Mouse (Mus musculus) midbrain, embryonic 13.5 days (tissue): Measurements from ENCODE around the gene Cyb5r4. TPM values are rescaled to one million over a fixed set of nuclear protein-coding genes. Genes with fewer than 3 reads are reported as not detected.

Experiments
- ATAC-seq: fragments of 200-750 bp; cut with Nextera tagmentation; 2 replicates; pipeline ENCODE4 v1.8.0; 2017; ENCODE audit warnings: mild to moderate bottlenecking, moderate TSS enrichment, moderate library complexity
- H3K27ac ChIP-seq: fragments of 300-500 bp; sonication (generic); 2 replicates; pipeline ENCODE4 v1.5.1; 2015; ENCODE audit warnings: inconsistent platforms, mild to moderate bottlenecking, moderate library complexity
- H3K27me3 ChIP-seq: fragments of 300-500 bp; sonication (generic); 2 replicates; pipeline ENCODE4 v1.6.1; 2015; ENCODE audit warnings: mild to moderate bottlenecking, inconsistent platforms
- H3K36me3 ChIP-seq: fragments of 300-500 bp; sonication (generic); 2 replicates; pipeline ENCODE4 v1.6.1; 2015; ENCODE audit warnings: mild to moderate bottlenecking, inconsistent platforms
- H3K4me1 ChIP-seq: fragments of 300-500 bp; sonication (generic); replicated peaks from 2 replicates; pipeline ENCODE4 v1.6.1; 2015; ENCODE audit warnings: inconsistent platforms
- H3K4me2 ChIP-seq: fragments of 300-500 bp; sonication (generic); replicated peaks from 2 replicates; pipeline ENCODE4 v1.6.1; 2015; ENCODE audit warnings: moderate library complexity, mild to moderate bottlenecking, inconsistent platforms
- H3K4me3 ChIP-seq: fragments of 300-500 bp; sonication (generic); replicated peaks from 2 replicates; pipeline ENCODE4 v1.5.1; 2015; ENCODE audit warnings: mild to moderate bottlenecking, inconsistent platforms
- H3K9ac ChIP-seq: fragments of 300-500 bp; sonication (generic); replicated peaks from 2 replicates; pipeline ENCODE4 v1.6.1; 2015; ENCODE audit warnings: mild to moderate bottlenecking, inconsistent platforms
- H3K9me3 ChIP-seq: fragments of 300-500 bp; sonication (generic); 2 replicates; pipeline ENCODE4 v1.6.1; 2016; ENCODE audit warnings: mild to moderate bottlenecking, inconsistent platforms
- WGBS: fragments of 180-500 bp; shearing (Covaris S2); methylation state at CpG from one replicate; pipeline ENCODE4 v1.1.7; 2015; 5-methylcytosine and 5-hydroxymethylcytosine counted together
- polyA plus RNA-seq: library from polyadenylated mRNA; unstranded; fragments of >200 nt; fragmentation: Nextera tagmentation; extraction: Ambion mirVana; gene quantifications from 2 replicates; pipeline ENCODE4 v1.2.1, GENCODE M21; 2015

Gene Cyb5r4
- polyA plus RNA-seq, 1 experiment from 2014 or later, result 87.4 TPM

GRCm38 (mm10) chr9:86991758-86992157, 30.1 kb upstream of the Cyb5r4 start:
- H3K27ac ChIP-seq, result no peak overlapping the region
- H3K27me3 ChIP-seq, result no peaks in the 10 kb centered on the region
- no peaks in the 10 kb centered on the region for H3K9me3 ChIP-seq
- H3K36me3 ChIP-seq, result no peaks in the 10 kb centered on the region
- ATAC-seq, result no peak
- no peak overlapping the region for H3K4me3 ChIP-seq
- WGBS, result 86% methylated on average over 8 of the region's 8 CpGs
- H3K4me1 ChIP-seq, result no peaks in the 10 kb centered on the region
- no peak overlapping the region for H3K4me2 ChIP-seq
- H3K9ac ChIP-seq, result no peak overlapping the region

GRCm38 (mm10) chr9:86997046-86997691, 24.6 kb upstream of the Cyb5r4 start:
- Histone ChIP-seq H3K9me3 (no peaks in the 10 kb centered on the region), H3K4me3 (no peak overlapping the region), H3K36me3 (no peaks in the 10 kb centered on the region), H3K4me2 (no peak overlapping the region), H3K4me1 (no peaks in the 10 kb centered on the region), H3K27ac (no peak overlapping the region), H3K27me3 (no peaks in the 10 kb centered on the region), H3K9ac (no peak overlapping the region)
- WGBS, result 58% methylated on average over 3 of the region's 3 CpGs
- no peak for ATAC-seq

- 81% methylated on average over 2 of the region's 2 CpGs for WGBS
Measured at GRCm38 (mm10) chr9:86999956-87000582, 21.7 kb upstream of the Cyb5r4 start.

GRCm38 (mm10) chr9:87004701-87005434, 16.9 kb upstream of the Cyb5r4 start:
- H3K4me2 ChIP-seq, result no peak overlapping the region
- H3K9me3 ChIP-seq, result no peaks in the 10 kb centered on the region
- no peaks in the 10 kb centered on the region for H3K27me3 ChIP-seq
- ATAC-seq, result no peak
- H3K9ac ChIP-seq, result no peak overlapping the region
- H3K27ac ChIP-seq, result no peak overlapping the region
- no peaks in the 10 kb centered on the region for H3K36me3 ChIP-seq
- 75% methylated on average over 6 of the region's 6 CpGs for WGBS
- no peak overlapping the region for H3K4me3 ChIP-seq
- H3K4me1 ChIP-seq, result no peaks in the 10 kb centered on the region

More at GRCm38 (mm10) chr9:86999956-87000582, 21.7 kb upstream of the Cyb5r4 start:
- Histone ChIP-seq H3K9ac (no peak overlapping the region), H3K36me3 (no peaks in the 10 kb centered on the region), H3K4me1 (no peaks in the 10 kb centered on the region), H3K4me3 (no peak overlapping the region), H3K27ac (no peak overlapping the region), H3K27me3 (no peaks in the 10 kb centered on the region), H3K9me3 (no peaks in the 10 kb centered on the region), H3K4me2 (no peak overlapping the region)
- ATAC-seq, result no peak

- H3K36me3 ChIP-seq, result no peaks in the 10 kb centered on the region
- H3K27me3 ChIP-seq, result no peaks in the 10 kb centered on the region
- ATAC-seq, result no peak
- H3K27ac ChIP-seq, result no peak overlapping the region
- H3K9me3 ChIP-seq, result no peaks in the 10 kb centered on the region
- H3K4me3 ChIP-seq, result no peak overlapping the region
- no peak overlapping the region for H3K4me2 ChIP-seq
- no peak overlapping the region for H3K9ac ChIP-seq
- WGBS, result 69% methylated on average over 5 of the region's 5 CpGs
- H3K4me1 ChIP-seq, result no peaks in the 10 kb centered on the region
Measured at GRCm38 (mm10) chr9:87005435-87005779, 16.4 kb upstream of the Cyb5r4 start.

GRCm38 (mm10) chr9:87008507-87008906, 13.3 kb upstream of the Cyb5r4 start:
- H3K4me1 ChIP-seq, result no peaks in the 10 kb centered on the region
- H3K9ac ChIP-seq, result no peak overlapping the region
- no peak overlapping the region for H3K27ac ChIP-seq
- no peak for ATAC-seq
- H3K9me3 ChIP-seq, result no peaks in the 10 kb centered on the region
- H3K36me3 ChIP-seq, result no peaks in the 10 kb centered on the region
- no peak overlapping the region for H3K4me2 ChIP-seq
- WGBS, result 80% methylated on average over 6 of the region's 6 CpGs
- H3K4me3 ChIP-seq, result no peak overlapping the region
- H3K27me3 ChIP-seq, result 0 out of 2 replicates have a peak, but pooled peaks cover 2% of the 10 kb centered on the region

- Histone ChIP-seq H3K4me1 (no peaks in the 10 kb centered on the region), H3K36me3 (no peaks in the 10 kb centered on the region), H3K9me3 (no peaks in the 10 kb centered on the region), H3K27me3 (peaks cover 4% of the 10 kb centered on the region), H3K9ac (no peak overlapping the region), H3K27ac (no peak overlapping the region), H3K4me3 (no peak overlapping the region), H3K4me2 (no peak overlapping the region)
- no peak for ATAC-seq
- WGBS, result 89% methylated on average over 1 of the region's 1 CpGs
Measured at GRCm38 (mm10) chr9:87008919-87009318, 12.9 kb upstream of the Cyb5r4 start.

GRCm38 (mm10) chr9:87015288-87015937, 6.4 kb upstream of the Cyb5r4 start, which contains the start of gene Ripply2:
Ripply2 (plus strand) TSS chr9:87015537.
- H3K4me2 ChIP-seq, result peak within 1 kb of the TSS; percentile 84
- no peaks in the 10 kb centered on the region for H3K36me3 ChIP-seq
- H3K9me3 ChIP-seq, result no peaks in the 10 kb centered on the region
- peak; percentile 91 for ATAC-seq
- peak within 1 kb of the TSS; percentile 78 for H3K9ac ChIP-seq
- WGBS, result under 1% methylated on average over 71 of the region's 71 CpGs
- peak within 1 kb of the TSS; percentile 62 for H3K4me3 ChIP-seq
- peak within 1 kb of the TSS; percentile 56 for H3K27ac ChIP-seq
- H3K27me3 ChIP-seq, result peaks cover 37% of the 10 kb centered on the region
- peaks cover 17% of the 10 kb centered on the region; the same call in 1 of the 2 replicates for H3K4me1 ChIP-seq

GRCm38 (mm10) chr9:87015938-87016294, 5.9 kb upstream of the Cyb5r4 start:
- no peaks in the 10 kb centered on the region for H3K9me3 ChIP-seq
- peaks cover 17% of the 10 kb centered on the region; the same call in 1 of the 2 replicates for H3K4me1 ChIP-seq
- H3K9ac ChIP-seq, result peak overlapping the region; percentile 78
- no peaks in the 10 kb centered on the region for H3K36me3 ChIP-seq
- peak overlapping the region; percentile 84 for H3K4me2 ChIP-seq
- peak; percentile 89 for ATAC-seq
- H3K4me3 ChIP-seq, result peak overlapping the region; percentile 62
- H3K27ac ChIP-seq, result peak overlapping the region; percentile 56; the same call in 1 of the 2 replicates
- WGBS, result 10% methylated on average over 10 of the region's 10 CpGs
- H3K27me3 ChIP-seq, result peaks cover 37% of the 10 kb centered on the region

- 78% methylated on average over 6 of the region's 6 CpGs for WGBS
Measured at GRCm38 (mm10) chr9:87025764-87026163, 4.0 kb downstream of the Cyb5r4 start.

GRCm38 (mm10) chr9:87027423-87028084, 5.7 kb downstream of the Cyb5r4 start:
- 44% methylated on average over 8 of the region's 8 CpGs for WGBS
- Histone ChIP-seq H3K27ac (no peak overlapping the region), H3K36me3 (peaks cover 11% of the 10 kb centered on the region), H3K27me3 (no peaks in the 10 kb centered on the region), H3K4me3 (no peak overlapping the region), H3K4me1 (peaks cover 23% of the 10 kb centered on the region), H3K9ac (no peak overlapping the region), H3K9me3 (no peaks in the 10 kb centered on the region), H3K4me2 (no peak overlapping the region)
- ATAC-seq, result peak; percentile 74

More at GRCm38 (mm10) chr9:87025764-87026163, 4.0 kb downstream of the Cyb5r4 start:
- no peak overlapping the region for H3K27ac ChIP-seq
- H3K9me3 ChIP-seq, result no peaks in the 10 kb centered on the region
- ATAC-seq, result no peak
- no peaks in the 10 kb centered on the region for H3K27me3 ChIP-seq
- H3K9ac ChIP-seq, result no peak overlapping the region
- H3K4me1 ChIP-seq, result peaks cover 29% of the 10 kb centered on the region
- H3K4me3 ChIP-seq, result no peak overlapping the region
- H3K4me2 ChIP-seq, result no peak overlapping the region
- H3K36me3 ChIP-seq, result peaks cover 6% of the 10 kb centered on the region
